Mouse (Mus musculus) macrophage (primary cell): ENCODE results near the gene Rpl36a. TPM values are rescaled to one million over a fixed set of nuclear protein-coding genes. Genes with fewer than 3 reads are reported as not detected.

Experiments used
- H3K27ac ChIP-seq: fragments of 350-480 bp; formaldehyde crosslinking; 2 replicates; pipeline ENCODE4 v1.9.0; 2021
- H3K36me3 ChIP-seq: fragments of 350-480 bp; formaldehyde crosslinking; 2 replicates; pipeline ENCODE4 v1.9.0; 2021; ENCODE audit errors: inconsistent target
- H3K4me3 ChIP-seq: fragments of 350-480 bp; formaldehyde crosslinking; 2 replicates; pipeline ENCODE4 v1.9.0; 2021; ENCODE audit errors: inconsistent target
- H3K79me2 ChIP-seq: fragments of 350-480 bp; formaldehyde crosslinking; 2 replicates; pipeline ENCODE4 v1.9.0; 2021; ENCODE audit errors: inconsistent target
- WGBS: methylation state at CpG from one replicate; pipeline ENCODE4 v1.1.7; 2026; ENCODE audit warnings: inconsistent platforms; ENCODE audit not compliant: missing documents; 5-methylcytosine and 5-hydroxymethylcytosine counted together
- polyA plus RNA-seq: library from polyadenylated mRNA; stranded (reverse); fragments of 250-400 nt; gene quantifications from 3 replicates; pipeline ENCODE4 v1.2.4, GENCODE M21; 2018; ENCODE audit warnings: inconsistent platforms

Gene Rpl36a
- polyA plus RNA-seq, 1 experiment from 2014 or later: 215 TPM

GRCm38 (mm10) chrX:134580528-134581305 lies 4.7 kb upstream of the Rpl36a start:
- H3K4me3 ChIP-seq: peak overlapping the region; percentile 62; the same call in 1 of the 2 replicates
- 72% methylated on average over 14 of the region's 14 CpGs for WGBS
- no peak overlapping the region for H3K27ac ChIP-seq

GRCm38 (mm10) chrX:134582270-134582669 lies 3.2 kb upstream of the Rpl36a start:
- WGBS: 18% methylated on average over 9 of the region's 11 CpGs
- Histone ChIP-seq H3K36me3 (no peaks in the 10 kb centered on the region), H3K4me3 (peak overlapping the region; percentile 62), H3K27ac (peak overlapping the region; percentile 86), H3K79me2 (peaks cover 68% of the 10 kb centered on the region)

More at GRCm38 (mm10) chrX:134580528-134581305, 4.7 kb upstream of the Rpl36a start:
- H3K36me3 ChIP-seq: no peaks in the 10 kb centered on the region
- peaks cover 72% of the 10 kb centered on the region for H3K79me2 ChIP-seq

GRCm38 (mm10) chrX:134582888-134583669 lies 2.4 kb upstream of the Rpl36a start, which contains the start of gene Btk:
Btk (minus strand) TSS chrX:134583570.
- H3K36me3 ChIP-seq: no peaks in the 10 kb centered on the region
- 25% methylated on average over 11 of the region's 11 CpGs for WGBS
- H3K4me3 ChIP-seq: peak within 1 kb of the TSS; percentile 62
- peak within 1 kb of the TSS; percentile 86 for H3K27ac ChIP-seq
- peaks cover 64% of the 10 kb centered on the region for H3K79me2 ChIP-seq

- Histone ChIP-seq H3K36me3 (0 out of 2 replicates have a peak, but pooled peaks cover 9% of the 10 kb centered on the region), H3K79me2 (peaks cover 33% of the 10 kb centered on the region), H3K4me3 (peak overlapping the region; percentile 46), H3K27ac (peak overlapping the region; percentile 36; the same call in 1 of the 2 replicates)
- 30% methylated on average over 4 of the region's 8 CpGs for WGBS
These were observed 993 bp downstream of the Rpl36a start for GRCm38 (mm10) chrX:134586447-134586846.

GRCm38 (mm10) chrX:134588261-134588660 lies 2.8 kb downstream of the Rpl36a start:
- H3K27ac ChIP-seq: no peak overlapping the region
- no peak overlapping the region for H3K4me3 ChIP-seq
- WGBS: 83% methylated on average over 2 of the region's 4 CpGs
- H3K79me2 ChIP-seq: peaks cover 36% of the 10 kb centered on the region
- H3K36me3 ChIP-seq: 0 out of 2 replicates have a peak, but pooled peaks cover 9% of the 10 kb centered on the region

- Histone ChIP-seq H3K4me3 (no peak overlapping the region), H3K79me2 (peaks cover 44% of the 10 kb centered on the region), H3K27ac (no peak overlapping the region), H3K36me3 (0 out of 2 replicates have a peak, but pooled peaks cover 9% of the 10 kb centered on the region)
- WGBS: 85% methylated on average over 3 of the region's 3 CpGs
These were observed 3.5 kb downstream of the Rpl36a start for GRCm38 (mm10) chrX:134588997-134589396.

- Histone ChIP-seq H3K36me3 (0 out of 2 replicates have a peak, but pooled peaks cover 9% of the 10 kb centered on the region), H3K4me3 (no peak overlapping the region)
- WGBS: 52% methylated on average over 5 of the region's 5 CpGs
These were observed 4.4 kb downstream of the Rpl36a start for GRCm38 (mm10) chrX:134589836-134590235.

GRCm38 (mm10) chrX:134599922-134600565 lies 14.6 kb downstream of the Rpl36a start:
- Histone ChIP-seq H3K27ac (peak overlapping the region; percentile 95), H3K79me2 (peaks cover 93% of the 10 kb centered on the region), H3K4me3 (peak overlapping the region; percentile 76), H3K36me3 (no peaks in the 10 kb centered on the region)
- WGBS: 17% methylated on average over 9 of the region's 10 CpGs

More at GRCm38 (mm10) chrX:134589836-134590235, 4.4 kb downstream of the Rpl36a start:
- Histone ChIP-seq H3K27ac (no peak overlapping the region), H3K79me2 (peaks cover 52% of the 10 kb centered on the region)

- WGBS: 23% methylated on average over 28 of the region's 33 CpGs
- H3K27ac ChIP-seq: peak within 1 kb of the TSS; percentile 95
These were observed 15.4 kb downstream of the Rpl36a start, which contains the start of the genes Gla and Hnrnph2 for GRCm38 (mm10) chrX:134600659-134601379. Gla (minus strand) TSS chrX:134601125. Hnrnph2 (plus strand) TSS chrX:134601179.

GRCm38 (mm10) chrX:134601380-134602120 lies 16.1 kb downstream of the Rpl36a start:
- H3K79me2 ChIP-seq: peaks cover 82% of the 10 kb centered on the region
- no peaks in the 10 kb centered on the region for H3K36me3 ChIP-seq
- H3K27ac ChIP-seq: peak overlapping the region; percentile 95
- peak overlapping the region; percentile 76 for H3K4me3 ChIP-seq
- WGBS: 24% methylated on average over 29 of the region's 43 CpGs

More at GRCm38 (mm10) chrX:134600659-134601379, 15.4 kb downstream of the Rpl36a start, which contains the start of the genes Gla and Hnrnph2:
- Histone ChIP-seq H3K4me3 (peak within 1 kb of the TSS; percentile 76), H3K36me3 (no peaks in the 10 kb centered on the region), H3K79me2 (peaks cover 89% of the 10 kb centered on the region)

- Histone ChIP-seq H3K79me2 (peaks cover 8% of the 10 kb centered on the region), H3K27ac (no peak overlapping the region), H3K36me3 (no peaks in the 10 kb centered on the region), H3K4me3 (no peak overlapping the region)
- 20% methylated on average over 4 of the region's 4 CpGs for WGBS
These were observed 24.0 kb downstream of the Rpl36a start for GRCm38 (mm10) chrX:134609472-134609871.

- no peaks in the 10 kb centered on the region for H3K36me3 ChIP-seq
- no peaks in the 10 kb centered on the region for H3K79me2 ChIP-seq
- 84% methylated on average over 4 of the region's 4 CpGs for WGBS
- no peak overlapping the region for H3K27ac ChIP-seq
- no peak overlapping the region for H3K4me3 ChIP-seq
These were observed 25.5 kb downstream of the Rpl36a start for GRCm38 (mm10) chrX:134610984-134611383.
